Mouse (Mus musculus) kidney, postnatal 4 days (tissue): ENCODE measurements at regions not wholly inside any gene's neighbourhood (a gene's known extent, or its start where the extent isn't known, plus 50 kb on each side); places are given as distances from the start of the nearest gene placed in this dataset.
"Not testable (repeated sequence)": the region's sequence is repeated elsewhere in the genome, so short reads cannot be mapped to it uniquely, and the experiment has no call there.

ENCODE experiments used
- DNase-seq, 2 experiments: peaks; one replicate each; pipeline ENCODE4 v3.0.0; 2021; ENCODE audit warnings: mixed read lengths in 2 of 2

DNA sequence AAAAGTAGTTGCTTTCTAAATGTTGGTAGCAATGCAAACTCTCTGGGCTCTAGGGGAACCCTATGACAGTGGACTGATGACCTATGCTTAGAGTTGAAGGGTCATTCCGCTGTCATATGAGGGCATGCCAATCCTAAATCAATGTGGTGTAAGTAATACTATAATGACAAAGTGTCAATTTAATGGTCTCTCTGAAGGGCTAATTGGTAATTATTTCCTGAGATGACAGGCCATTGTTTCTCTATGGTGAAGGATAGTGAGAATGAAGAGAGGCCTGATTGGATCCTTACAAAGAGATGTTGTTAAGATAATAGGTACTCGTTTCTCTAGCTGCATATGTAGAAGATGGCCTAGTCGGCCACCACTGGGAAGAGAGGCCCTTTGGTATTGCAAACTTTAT lies 299.7 kb upstream of the Pou3f2 start:
- DNase-seq = no peak

DNA sequence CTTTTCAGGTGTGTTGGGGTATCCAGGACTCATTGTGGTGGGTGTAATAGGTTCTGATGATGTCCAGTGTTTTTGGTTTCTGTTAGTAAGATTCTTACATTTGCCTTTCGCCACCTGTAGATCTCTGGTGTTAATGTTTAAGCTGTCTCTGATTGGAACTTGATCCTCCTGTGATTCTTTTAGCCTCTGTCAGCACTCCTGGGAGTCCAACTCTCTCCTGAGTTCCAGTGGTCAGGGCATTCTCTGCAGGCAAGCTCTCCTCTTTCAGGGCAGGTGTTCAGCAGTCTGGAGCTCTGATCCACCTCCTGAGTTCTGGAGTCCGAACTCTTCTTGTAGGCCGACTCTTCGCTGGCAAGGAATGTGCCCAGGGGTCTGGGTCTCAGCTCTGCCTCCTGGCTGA lies 274.9 kb upstream of the Pou3f2 start:
- DNase-seq = not testable (repeated sequence)
